Mouse (Mus musculus) embryonic facial prominence, embryonic 14.5 days (tissue): ENCODE data around the gene Tmem119. TPM values are rescaled to one million over a fixed set of nuclear protein-coding genes. Genes with fewer than 3 reads are reported as not detected.

Source experiments
- ATAC-seq: fragments of 200-750 bp; cut with Nextera tagmentation; 2 replicates; pipeline ENCODE4 v1.8.0; 2017; ENCODE audit warnings: low read depth, moderate number of reproducible peaks, moderate TSS enrichment
- DNase-seq: peaks from one replicate; pipeline ENCODE4 v3.0.0-alpha.2; 2015; ENCODE audit warnings: low spot score
- H3K27ac ChIP-seq: fragments of 300-500 bp; sonication (generic); replicated peaks from 2 replicates; pipeline ENCODE4 v1.5.1; 2014; ENCODE audit warnings: low read depth, mild to moderate bottlenecking, low read length, moderate library complexity
- H3K27me3 ChIP-seq: fragments of 300-500 bp; sonication (generic); replicated peaks from 2 replicates; pipeline ENCODE4 v1.6.1; 2014; ENCODE audit warnings: low read length; ENCODE audit not compliant: control insufficient read depth, insufficient read depth
- H3K36me3 ChIP-seq: fragments of 300-500 bp; sonication (generic); 2 replicates; pipeline ENCODE4 v1.6.1; 2014; ENCODE audit warnings: low read length, mixed read lengths; ENCODE audit not compliant: control insufficient read depth, insufficient read depth
- H3K4me1 ChIP-seq: fragments of 300-500 bp; sonication (generic); 2 replicates; pipeline ENCODE4 v1.6.1; 2014; ENCODE audit warnings: antibody characterized with exemption, low read length; ENCODE audit not compliant: control insufficient read depth, insufficient read depth
- H3K4me2 ChIP-seq: fragments of 300-500 bp; sonication (generic); 2 replicates; pipeline ENCODE4 v1.6.1; 2014; ENCODE audit warnings: low read depth, mild to moderate bottlenecking, low read length, moderate library complexity, mixed read lengths
- H3K4me3 ChIP-seq: fragments of 300-500 bp; sonication (generic); 2 replicates; pipeline ENCODE4 v1.5.1; 2014; ENCODE audit warnings: low read depth, mild to moderate bottlenecking, low read length
- H3K9ac ChIP-seq: fragments of 300-500 bp; sonication (generic); 2 replicates; pipeline ENCODE4 v1.6.1; 2014; ENCODE audit warnings: low read depth, mild to moderate bottlenecking, low read length, moderate library complexity, mixed read lengths
- H3K9me3 ChIP-seq: fragments of 300-500 bp; sonication (generic); 2 replicates; pipeline ENCODE4 v1.6.1; 2016; ENCODE audit warnings: low read length; ENCODE audit not compliant: control insufficient read depth
- WGBS: fragments of 180-500 bp; shearing (Covaris S2); extraction: QIAGEN DNeasy Blood & Tissue Kit; methylation state at CpG from one replicate; pipeline ENCODE4 v1.1.7; 2014; 5-methylcytosine and 5-hydroxymethylcytosine counted together
- polyA plus RNA-seq: library from polyadenylated mRNA; unstranded; fragments of >200 nt; fragmentation: Nextera tagmentation; extraction: Ambion mirVana; gene quantifications from 2 replicates; pipeline ENCODE4 v1.2.1, GENCODE M21; 2014

Gene Tmem119
- polyA plus RNA-seq, 1 experiment from 2014 or later: 109 TPM

DNA sequence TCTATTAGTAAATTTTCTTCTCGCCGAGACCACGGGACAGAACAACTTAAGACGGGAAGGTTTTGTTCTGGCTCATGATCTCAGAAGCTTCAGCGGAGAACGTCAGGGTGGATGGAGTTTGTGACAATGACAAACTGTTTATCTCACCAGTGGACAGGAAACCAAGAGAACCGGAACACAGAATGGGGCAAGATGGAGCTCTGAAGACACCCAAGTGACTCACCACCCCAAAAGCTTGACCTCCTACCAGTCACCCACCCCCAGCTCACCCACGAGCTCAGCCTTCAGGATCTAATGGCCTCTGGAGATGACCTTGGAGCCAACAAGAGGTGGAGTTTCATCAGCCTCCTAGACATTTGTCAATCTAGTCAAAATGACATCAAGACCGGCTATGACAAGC lies 5.0 kb upstream of the Tmem119 start:
- H3K9ac ChIP-seq: no peak overlapping the region
- DNase-seq (no peak), ATAC-seq (no peak)
- WGBS: 68% methylated on average over 9 of the region's 9 CpGs
- H3K27me3 ChIP-seq: no peaks in the 10 kb centered on the region
- H3K4me2 ChIP-seq: no peak overlapping the region
- H3K27ac ChIP-seq: no peak overlapping the region
- H3K9me3 ChIP-seq: no peaks in the 10 kb centered on the region
- H3K4me3 ChIP-seq: no peak overlapping the region
- H3K4me1 ChIP-seq: peaks cover 29% of the 10 kb centered on the region
- H3K36me3 ChIP-seq: no peaks in the 10 kb centered on the region

DNA sequence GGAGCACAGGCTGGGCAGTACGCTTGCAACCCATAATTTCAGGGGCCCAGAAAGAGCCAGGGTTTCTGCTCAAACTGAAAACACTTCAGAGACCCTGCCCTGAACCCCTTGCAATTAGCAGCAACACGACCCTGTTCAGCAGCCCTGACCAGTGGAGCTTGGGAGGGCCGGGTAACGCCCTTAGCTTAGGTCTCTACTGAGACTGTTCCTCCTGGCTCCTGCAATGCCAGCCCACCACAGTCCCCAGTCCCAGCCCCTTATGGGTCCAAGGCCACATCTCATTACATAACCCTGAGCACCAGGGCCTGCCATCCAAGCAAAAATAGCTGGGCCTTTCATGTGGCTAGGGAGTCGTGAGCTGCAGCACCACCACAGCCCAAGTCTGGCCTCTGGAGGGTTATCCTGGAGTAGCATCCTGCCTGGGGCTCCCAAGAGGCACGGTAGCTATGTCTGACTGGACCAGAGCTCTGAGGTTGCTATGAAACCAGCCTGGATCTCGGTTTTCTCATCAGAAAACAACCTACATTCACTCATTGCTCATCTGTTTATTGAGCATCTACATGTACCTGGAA lies 4.2 kb upstream of the Tmem119 start:
- no peak overlapping the region for H3K4me3 ChIP-seq
- H3K36me3 ChIP-seq: no peaks in the 10 kb centered on the region
- no peak overlapping the region for H3K4me2 ChIP-seq
- no peaks in the 10 kb centered on the region for H3K27me3 ChIP-seq
- WGBS: 52% methylated on average over 7 of the region's 7 CpGs
- peaks cover 29% of the 10 kb centered on the region for H3K4me1 ChIP-seq
- ATAC-seq (peak; percentile 45; the same call in 1 of the 2 replicates), DNase-seq (peak; percentile 70)
- H3K9ac ChIP-seq: no peak overlapping the region
- H3K27ac ChIP-seq: peak overlapping the region; percentile 36; the same call in 1 of the 2 replicates
- H3K9me3 ChIP-seq: no peaks in the 10 kb centered on the region

DNA sequence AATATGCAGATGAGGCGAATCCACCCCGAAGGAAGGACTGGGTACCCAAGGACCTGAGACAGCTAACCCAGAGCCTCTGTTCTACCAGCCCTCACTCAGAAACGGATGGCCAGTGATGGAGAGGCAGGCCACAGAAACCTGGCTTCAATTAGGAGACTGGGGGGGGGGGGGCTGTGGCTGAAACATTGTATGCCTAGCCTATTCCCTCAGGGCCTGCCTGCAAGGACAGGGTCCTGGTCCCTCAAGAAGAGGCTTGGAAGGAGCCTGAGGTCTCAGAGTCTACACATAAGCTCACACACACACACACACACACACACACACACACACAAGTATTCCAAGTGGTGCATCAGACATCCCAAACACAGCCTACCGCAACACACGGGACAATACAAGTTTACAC lies 625 bp downstream of the Tmem119 start:
- 12% methylated on average over 5 of the region's 5 CpGs for WGBS
- H3K4me1 ChIP-seq: peaks cover 42% of the 10 kb centered on the region
- DNase-seq: no peak

DNA sequence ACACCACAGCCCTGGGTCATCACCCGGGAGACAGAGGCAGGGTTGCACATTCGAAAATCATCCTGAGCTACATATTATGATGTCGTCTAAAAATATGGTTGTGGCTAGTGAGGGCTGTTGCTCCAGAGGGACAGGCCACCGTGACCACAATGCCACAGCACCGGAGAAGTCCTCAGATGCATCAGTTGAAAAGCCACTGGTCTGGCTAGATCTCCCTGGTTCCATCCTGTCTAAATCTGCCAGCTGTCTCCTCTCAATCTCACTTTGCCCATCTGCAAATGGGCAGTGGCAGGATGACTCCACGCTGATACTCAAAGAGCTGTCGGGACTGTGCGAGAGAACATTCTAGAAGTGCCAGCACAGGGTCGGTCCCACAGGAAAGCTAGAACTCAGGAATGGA lies 1.8 kb downstream of the Tmem119 start:
- H3K27ac ChIP-seq: peak overlapping the region; percentile 91; the same call in 1 of the 2 replicates
- peak overlapping the region; percentile 65 for H3K9ac ChIP-seq
- no peak for DNase-seq
- H3K36me3 ChIP-seq: peaks cover 24% of the 10 kb centered on the region
- no peaks in the 10 kb centered on the region for H3K9me3 ChIP-seq
- WGBS: 42% methylated on average over 9 of the region's 9 CpGs
- ATAC-seq: no peak
- H3K4me3 ChIP-seq: peak overlapping the region; percentile 53
- peak overlapping the region; percentile 57 for H3K4me2 ChIP-seq
- H3K4me1 ChIP-seq: peaks cover 38% of the 10 kb centered on the region
- no peaks in the 10 kb centered on the region for H3K27me3 ChIP-seq

More for the DNA sequence above, 625 bp downstream of the Tmem119 start:
- Histone ChIP-seq H3K9ac (peak overlapping the region; percentile 65), H3K36me3 (peaks cover 12% of the 10 kb centered on the region; the same call in 1 of the 2 replicates), H3K4me2 (peak overlapping the region; percentile 57), H3K9me3 (no peaks in the 10 kb centered on the region), H3K27ac (peak overlapping the region; percentile 91), H3K27me3 (no peaks in the 10 kb centered on the region), H3K4me3 (peak overlapping the region; percentile 53)
- ATAC-seq: no peak

DNA sequence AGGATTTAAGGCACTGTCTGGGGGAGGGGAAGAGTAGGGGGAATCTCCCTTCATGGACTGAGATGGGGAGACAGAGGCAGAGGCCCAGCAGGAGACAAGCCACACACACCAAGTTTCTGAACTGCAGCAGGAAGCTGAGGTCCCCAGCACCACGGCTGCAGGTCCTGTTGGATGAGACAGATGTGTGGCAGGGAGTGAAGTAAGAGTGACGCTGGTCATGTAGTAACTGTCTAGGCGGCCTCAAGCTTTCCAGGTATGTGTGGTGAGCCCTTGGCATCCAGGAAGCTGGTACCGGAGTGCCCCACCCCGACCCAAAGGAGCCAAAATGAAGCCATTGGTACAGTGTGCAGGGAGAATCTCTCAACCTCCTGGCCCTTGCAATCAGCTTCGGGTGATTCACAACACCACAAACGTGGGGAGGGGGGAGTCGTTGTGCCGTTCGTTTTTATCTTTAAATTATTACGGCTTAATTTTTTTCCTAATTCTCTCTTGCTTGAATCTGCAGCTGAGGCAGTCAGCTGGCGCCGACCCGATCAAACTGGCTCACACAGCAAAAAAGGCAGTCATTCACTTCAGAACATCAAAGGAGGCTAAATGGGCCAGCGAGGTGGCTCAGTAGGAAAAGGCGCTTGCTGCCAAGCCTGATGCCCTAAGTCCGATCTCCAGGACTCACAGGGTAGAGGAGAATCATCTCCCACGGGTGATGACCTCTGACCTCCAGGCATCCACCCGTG lies 3.0 kb downstream of the Tmem119 start:
- no peak for ATAC-seq
- H3K9ac ChIP-seq: peak overlapping the region; percentile 65
- peak overlapping the region; percentile 53 for H3K4me3 ChIP-seq
- H3K4me2 ChIP-seq: peak overlapping the region; percentile 57
- peaks cover 28% of the 10 kb centered on the region for H3K36me3 ChIP-seq
- H3K27me3 ChIP-seq: no peaks in the 10 kb centered on the region
- WGBS: 6% methylated on average over 19 of the region's 19 CpGs
- DNase-seq: no peak
- peak overlapping the region; percentile 81 for H3K27ac ChIP-seq
- H3K9me3 ChIP-seq: no peaks in the 10 kb centered on the region
- peaks cover 38% of the 10 kb centered on the region for H3K4me1 ChIP-seq

DNA sequence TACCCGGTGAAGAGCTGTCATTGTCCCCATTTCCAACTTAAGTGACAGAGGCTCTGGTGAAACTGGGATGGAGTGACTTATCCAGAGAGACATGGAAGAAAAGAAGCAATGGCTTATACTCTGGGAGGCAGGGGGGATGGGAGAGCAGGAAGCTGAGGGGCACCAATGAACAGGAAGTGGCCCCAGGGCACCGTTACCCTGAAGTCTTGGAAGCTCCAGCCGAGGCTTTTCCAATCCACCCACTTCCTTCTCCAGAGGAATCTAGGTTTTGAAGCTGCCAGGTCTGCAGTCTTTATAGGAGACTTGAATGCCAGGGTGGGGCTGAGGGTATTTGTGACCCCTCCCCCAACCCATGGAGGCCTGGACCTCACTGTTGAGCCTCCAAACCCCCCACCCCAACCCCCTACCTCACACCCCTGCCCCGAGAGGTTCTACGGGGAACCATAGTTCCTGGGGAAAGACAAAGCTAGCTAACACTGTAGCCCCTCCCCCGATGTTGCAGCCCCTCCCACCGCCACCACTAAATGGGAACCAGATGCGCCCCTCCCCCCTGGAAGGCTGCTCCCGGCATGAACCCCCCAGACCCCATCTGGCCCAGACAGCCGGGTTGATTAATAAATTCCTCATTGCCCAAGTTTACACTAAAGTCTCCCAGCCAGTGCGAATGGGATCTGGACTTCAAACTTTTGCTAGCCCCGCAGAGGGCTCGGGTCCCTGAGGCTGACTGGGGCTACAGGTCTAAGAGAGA lies 3.7 kb downstream of the Tmem119 start:
- peak overlapping the region; percentile 53 for H3K4me3 ChIP-seq
- 4% methylated on average over 13 of the region's 13 CpGs for WGBS
- peak overlapping the region; percentile 81 for H3K27ac ChIP-seq
- peaks cover 38% of the 10 kb centered on the region for H3K4me1 ChIP-seq
- ATAC-seq (0 out of 2 replicates have a peak, but pooled peaks have one; percentile 9), DNase-seq (peak; percentile 85)
- H3K4me2 ChIP-seq: peak overlapping the region; percentile 57
- peak overlapping the region; percentile 65 for H3K9ac ChIP-seq
- H3K36me3 ChIP-seq: peaks cover 28% of the 10 kb centered on the region
- H3K9me3 ChIP-seq: no peaks in the 10 kb centered on the region
- no peaks in the 10 kb centered on the region for H3K27me3 ChIP-seq

DNA sequence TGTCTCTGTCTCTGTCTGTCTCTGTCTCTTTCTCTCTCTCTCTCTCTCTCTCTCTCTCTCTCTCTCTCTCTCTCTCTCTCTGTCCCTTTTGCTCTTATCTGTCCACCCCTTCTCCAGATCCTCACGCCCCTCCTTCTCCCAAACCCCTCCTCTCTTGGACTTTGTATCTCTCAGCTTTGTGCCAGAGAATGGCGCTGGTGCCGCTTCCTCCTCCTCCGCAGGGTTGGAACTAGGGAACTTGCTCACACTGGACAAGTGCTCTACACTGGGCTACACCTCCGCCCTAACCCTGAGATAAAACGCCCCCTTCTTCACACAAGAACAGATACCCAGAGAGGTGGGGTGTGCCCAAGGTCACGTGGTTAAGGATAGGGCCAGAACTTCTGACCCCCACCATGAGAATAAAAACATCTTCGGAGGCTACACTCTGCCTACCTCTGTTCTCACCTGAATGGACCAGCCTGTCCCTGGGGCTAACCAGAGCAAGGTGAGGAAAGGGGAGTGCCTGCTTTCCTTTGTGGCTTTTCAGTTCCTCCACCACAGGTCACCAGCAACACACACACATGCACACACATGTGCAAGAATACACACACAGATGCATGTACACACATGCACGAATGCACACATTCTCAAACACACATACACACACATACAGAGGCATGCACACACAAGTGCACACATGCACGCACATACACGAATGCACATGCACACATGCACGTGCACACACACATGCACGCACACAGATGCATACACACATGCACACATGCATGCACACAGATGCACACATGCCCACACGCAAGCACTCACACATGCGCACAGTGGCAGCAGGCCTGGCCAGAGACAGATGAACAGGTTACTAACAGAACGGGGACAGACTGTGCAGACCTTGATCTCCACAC lies 8.9 kb downstream of the Tmem119 start:
- Histone ChIP-seq H3K36me3 (peaks cover 28% of the 10 kb centered on the region), H3K27ac (no peak overlapping the region), H3K9me3 (no peaks in the 10 kb centered on the region), H3K4me1 (peaks cover 23% of the 10 kb centered on the region), H3K9ac (0 out of 2 replicates have a peak overlapping the region, but pooled peaks have one; percentile 19), H3K27me3 (no peaks in the 10 kb centered on the region), H3K4me3 (no peak overlapping the region), H3K4me2 (no peak overlapping the region)
- DNase-seq (no peak), ATAC-seq (no peak)
- 83% methylated on average over 16 of the region's 16 CpGs for WGBS
